Mouse (Mus musculus) liver (tissue): ENCODE data around the gene Iffo1.

Source experiments
- DNase-seq: peaks from one replicate; pipeline ENCODE4 v3.0.0-alpha.2; 2020; ENCODE audit warnings: mixed read lengths

Gene Iffo1

GRCm38 (mm10) chr6:125195541-125196075, 50.6 kb downstream of the Iffo1 start:
- no peak for DNase-seq

- no peak for DNase-seq
These were observed 51.3 kb downstream of the Iffo1 start for GRCm38 (mm10) chr6:125196301-125196700.

- DNase-seq: no peak
These were observed 52.1 kb downstream of the Iffo1 start for GRCm38 (mm10) chr6:125197166-125197565.

- DNase-seq: no peak
These were observed 65.4 kb downstream of the Iffo1 start for GRCm38 (mm10) chr6:125210436-125210835.
